Mouse (Mus musculus): ENCODE measurements around the gene Duoxa1.
"Not testable (repeated sequence)": the region's sequence is repeated elsewhere in the genome, so short reads cannot be mapped to it uniquely, and the experiment has no call there.

Gene Duoxa1

GRCm38 (mm10) chr2:122313536-122313935 lies at the start of gene Duoxa1:
Gene Duoxa1 (minus strand): TSS chr2:122313730.
- in situ Hi-C loops (cut with MboI, MseI) = no loop called here

GRCm38 (mm10) chr2:122362622-122363523 lies 49.3 kb upstream of the Duoxa1 start:
- in situ Hi-C loops (cut with MboI, MseI) = no loop called here

- in situ Hi-C loops (cut with MboI, MseI) = no loop called here
Observed at GRCm38 (mm10) chr2:122361868-122362621, 48.5 kb upstream of the Duoxa1 start.

DNA sequence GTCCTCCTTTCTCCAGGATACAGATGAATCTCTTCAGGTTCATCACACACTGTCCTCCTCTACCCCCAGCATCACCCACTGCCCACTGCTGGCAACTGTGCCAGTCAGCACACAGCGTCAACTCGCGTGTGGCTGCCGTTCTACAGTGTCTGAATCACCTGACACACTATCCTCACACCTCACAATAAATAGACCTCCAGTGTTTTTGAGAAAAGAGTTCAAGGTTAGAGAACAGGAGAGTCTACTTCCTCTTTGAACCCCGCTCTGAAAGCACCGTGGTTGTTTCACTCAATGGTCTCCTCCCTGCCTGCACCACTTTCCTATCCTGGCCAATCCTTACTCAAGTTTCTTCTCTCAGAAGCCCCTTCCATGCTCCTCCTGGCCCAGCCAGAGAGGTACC lies 47.7 kb upstream of the Duoxa1 start:
- in situ Hi-C loops (cut with MboI, MseI) = no loop called here

DNA sequence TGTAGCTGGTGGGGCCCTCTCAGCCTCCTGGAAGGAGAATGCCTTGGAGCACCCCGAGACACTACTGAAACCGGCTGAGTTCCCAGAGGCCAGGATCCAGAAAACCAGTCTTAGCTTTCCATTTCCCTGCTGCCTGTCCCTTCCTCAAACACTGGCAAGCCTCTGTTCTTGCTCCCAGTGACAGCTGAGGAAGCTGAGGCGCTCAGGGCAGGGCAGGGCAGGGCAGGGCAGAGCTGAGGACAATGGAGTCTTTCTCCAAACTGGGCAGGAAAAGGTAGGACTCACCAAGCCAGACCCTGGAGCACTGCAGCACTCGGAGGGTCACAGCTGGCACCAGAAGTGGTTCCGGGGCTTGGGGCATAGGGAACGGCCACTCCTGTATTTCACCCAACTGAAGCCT lies 46.8 kb upstream of the Duoxa1 start:
- in situ Hi-C loops (cut with MboI, MseI) = no loop called here

DNA sequence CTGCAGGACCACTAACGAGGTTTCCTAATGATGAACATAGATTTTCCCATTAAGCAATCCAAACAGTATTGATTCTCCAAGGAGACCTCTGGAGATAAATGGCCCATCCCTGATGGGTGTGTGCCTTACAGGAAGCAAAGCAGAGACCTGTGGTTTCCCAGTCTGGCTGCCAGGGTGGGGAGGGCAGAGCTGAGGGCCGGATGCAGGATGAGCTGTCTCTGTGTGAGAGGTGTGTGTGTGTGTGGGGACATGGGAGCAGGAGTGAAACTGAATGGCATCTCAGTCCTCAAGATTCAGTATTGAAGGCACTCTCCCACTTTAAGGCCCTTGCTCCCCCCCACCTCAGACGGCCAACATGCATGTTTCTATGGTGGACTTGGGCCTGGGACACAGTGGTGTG lies 42.7 kb upstream of the Duoxa1 start:
- in situ Hi-C loops (cut with MboI, MseI) = no loop called here

GRCm38 (mm10) chr2:122355389-122355788 lies 41.9 kb upstream of the Duoxa1 start:
- in situ Hi-C loops (cut with MboI, MseI) = no loop called here

- in situ Hi-C loops (cut with MboI, MseI) = no loop called here
Observed at GRCm38 (mm10) chr2:122354191-122354929, 40.8 kb upstream of the Duoxa1 start.

DNA sequence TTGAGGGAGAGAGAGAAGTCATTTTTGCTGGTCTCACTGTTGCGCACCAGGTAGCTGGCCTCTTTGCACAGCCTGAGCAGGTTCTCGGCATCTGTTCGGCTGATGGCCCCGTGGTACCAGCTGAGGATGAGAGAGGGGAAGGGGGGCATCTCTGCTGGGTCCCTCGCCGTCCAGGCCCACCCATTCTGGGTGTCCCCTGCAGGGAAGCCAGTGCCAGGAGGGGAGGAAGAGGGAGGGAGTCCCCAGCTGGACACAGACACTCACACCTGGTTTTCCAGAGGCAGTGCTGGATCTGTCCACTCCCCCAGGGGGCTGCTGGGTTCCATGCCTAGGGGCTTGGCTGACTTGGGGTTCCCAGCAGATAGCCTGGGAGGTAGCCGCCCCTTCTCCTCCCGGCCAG lies 40.2 kb upstream of the Duoxa1 start:
- in situ Hi-C loops (cut with MboI, MseI) = no loop called here

GRCm38 (mm10) chr2:122352992-122353391 lies 39.5 kb upstream of the Duoxa1 start:
- in situ Hi-C loops (cut with MboI, MseI) = no loop called here

DNA sequence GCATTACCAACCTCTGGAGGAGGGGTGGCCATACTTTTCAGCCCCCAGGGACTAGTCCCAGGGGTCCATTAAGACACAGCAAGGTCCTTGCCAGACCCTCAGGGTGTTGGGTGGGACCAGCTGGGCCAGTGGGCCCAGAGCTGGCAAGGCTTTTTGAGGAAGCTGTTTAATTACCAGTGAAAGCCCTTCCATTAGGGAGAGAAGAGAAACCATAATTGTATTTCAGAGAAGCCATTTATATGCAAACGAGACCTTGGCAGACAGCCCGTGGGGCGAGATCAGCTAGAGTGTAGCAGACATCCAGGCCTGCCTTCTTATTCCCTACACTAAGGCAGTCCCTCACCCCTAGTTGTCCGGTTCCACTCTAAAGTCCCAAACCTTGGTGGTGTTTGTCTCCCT lies 38.4 kb upstream of the Duoxa1 start:
- in situ Hi-C loops (cut with MboI, MseI) = no loop called here

- in situ Hi-C loops (cut with MboI, MseI) = no loop called here
Observed at GRCm38 (mm10) chr2:122351156-122351930, 37.8 kb upstream of the Duoxa1 start.

- in situ Hi-C loops (cut with MboI, MseI) = no loop called here
Observed at GRCm38 (mm10) chr2:122349136-122349785, 35.7 kb upstream of the Duoxa1 start.

- in situ Hi-C loops (cut with MboI, MseI) = no loop called here
Observed at GRCm38 (mm10) chr2:122348531-122349131, 35.1 kb upstream of the Duoxa1 start.

GRCm38 (mm10) chr2:122347257-122347656 lies 33.7 kb upstream of the Duoxa1 start:
- in situ Hi-C loops (cut with MboI, MseI) = no loop called here

DNA sequence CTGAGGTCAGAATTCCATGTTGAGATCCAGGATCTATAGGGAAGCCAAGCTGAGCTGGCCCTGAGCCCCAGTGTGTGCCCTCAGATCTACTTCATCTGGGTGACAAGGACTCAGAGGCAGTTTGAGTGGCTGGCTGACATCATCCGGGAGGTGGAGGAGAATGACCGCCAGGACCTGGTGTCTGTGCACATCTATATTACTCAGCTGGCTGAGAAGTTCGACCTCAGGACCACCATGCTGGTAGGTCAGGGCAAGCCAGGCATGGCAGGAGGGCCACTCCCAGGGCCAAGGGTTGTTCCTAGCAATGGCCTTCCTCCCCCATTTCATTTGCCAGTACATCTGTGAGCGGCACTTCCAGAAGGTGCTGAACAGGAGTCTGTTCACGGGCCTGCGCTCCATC lies 32.6 kb upstream of the Duoxa1 start:
- in situ Hi-C loops (cut with MboI, MseI) = not testable (repeated sequence)

- in situ Hi-C loops (cut with MboI, MseI) = no loop called here
Observed at GRCm38 (mm10) chr2:122345106-122345893, 31.8 kb upstream of the Duoxa1 start.

DNA sequence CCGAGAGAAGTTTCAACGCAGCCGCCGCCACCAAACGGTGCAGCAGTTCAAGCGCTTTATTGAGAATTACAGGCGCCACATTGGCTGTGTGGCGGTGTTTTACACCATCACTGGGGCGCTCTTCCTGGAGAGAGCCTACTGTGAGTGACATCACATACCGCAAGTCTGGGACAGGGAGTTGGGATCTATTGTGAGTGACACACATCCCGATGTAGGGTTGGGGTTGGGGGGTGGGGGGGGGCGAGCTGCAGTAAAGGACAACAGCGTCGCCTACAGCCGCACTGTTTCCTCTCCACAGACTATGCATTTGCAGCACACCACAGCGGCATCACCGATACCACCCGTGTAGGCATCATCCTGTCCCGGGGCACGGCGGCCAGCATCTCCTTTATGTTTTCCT lies 23.8 kb upstream of the Duoxa1 start:
- in situ Hi-C loops (cut with MboI, MseI) = no loop called here

DNA sequence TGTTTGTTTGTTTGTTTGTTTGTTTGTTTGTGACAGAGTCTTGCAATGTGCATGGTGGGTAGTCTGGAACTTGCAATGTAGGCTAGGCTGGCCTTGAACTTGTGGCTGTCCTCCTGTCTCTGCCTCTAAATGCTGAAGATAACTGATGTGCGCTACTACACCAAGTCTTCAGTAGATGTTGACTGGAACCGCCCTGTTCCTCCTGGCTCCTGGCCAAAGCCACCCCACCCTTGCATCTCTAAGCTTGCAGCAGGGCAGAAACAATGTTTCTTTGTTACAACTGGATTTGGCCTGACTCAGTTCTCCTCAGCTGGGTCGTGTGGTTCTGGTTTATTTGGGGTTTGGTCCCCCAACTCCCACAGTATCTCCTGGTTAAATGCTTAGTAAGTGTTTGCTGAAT lies 20.6 kb upstream of the Duoxa1 start:
- in situ Hi-C loops (cut with MboI, MseI) = no loop called here

- in situ Hi-C loops (cut with MboI, MseI) = no loop called here
Observed at GRCm38 (mm10) chr2:122332222-122332621, 18.7 kb upstream of the Duoxa1 start.

Measured in T-helper 2 cell (primary cell).